Mouse (Mus musculus) left cerebral cortex, adult 2 months (tissue): ENCODE measurements around the gene Vps37d. TPM values are rescaled to one million over a fixed set of nuclear protein-coding genes. Genes with fewer than 3 reads are reported as not detected.
A peak's percentile ranks its signal among the peaks of the same experiment; 100 is the strongest.

Experiments
- DNase-seq, 2 experiments: peaks; one replicate each; pipeline ENCODE4 v3.0.0; 2021 to 2022; ENCODE audit warnings: low spot score in 2 of 2, mixed read lengths in 1 of 2; ENCODE audit errors: extremely low spot score in 1 of 2
- H3K27ac ChIP-seq: fragments of 200-600 bp; 2 replicates; pipeline ENCODE4 v1.8.1; 2022
- H3K4me3 ChIP-seq: fragments of 200-600 bp; 2 replicates; pipeline ENCODE4 v1.8.1; 2022
- CTCF ChIP-seq: fragments of 200-600 bp; IDR thresholded peaks from 2 replicates; pipeline ENCODE4 v1.8.1; 2022; ENCODE audit warnings: antibody characterized with exemption, mild to moderate bottlenecking, moderate library complexity
- intact Hi-C: fragments of 180-260 bp; cut with DNase I; formaldehyde crosslinking; loops from one replicate; pipeline ENCODE4 v1.15.1; 2025
- total RNA-seq, 2 experiments: library from RNA; stranded (reverse); gene quantifications; 2 replicates each; pipeline ENCODE4 v1.2.3; 2021

Vps37d gene
- total RNA-seq, 2 experiments from 2014 or later, result 26.8 to 30.8 TPM

DNA sequence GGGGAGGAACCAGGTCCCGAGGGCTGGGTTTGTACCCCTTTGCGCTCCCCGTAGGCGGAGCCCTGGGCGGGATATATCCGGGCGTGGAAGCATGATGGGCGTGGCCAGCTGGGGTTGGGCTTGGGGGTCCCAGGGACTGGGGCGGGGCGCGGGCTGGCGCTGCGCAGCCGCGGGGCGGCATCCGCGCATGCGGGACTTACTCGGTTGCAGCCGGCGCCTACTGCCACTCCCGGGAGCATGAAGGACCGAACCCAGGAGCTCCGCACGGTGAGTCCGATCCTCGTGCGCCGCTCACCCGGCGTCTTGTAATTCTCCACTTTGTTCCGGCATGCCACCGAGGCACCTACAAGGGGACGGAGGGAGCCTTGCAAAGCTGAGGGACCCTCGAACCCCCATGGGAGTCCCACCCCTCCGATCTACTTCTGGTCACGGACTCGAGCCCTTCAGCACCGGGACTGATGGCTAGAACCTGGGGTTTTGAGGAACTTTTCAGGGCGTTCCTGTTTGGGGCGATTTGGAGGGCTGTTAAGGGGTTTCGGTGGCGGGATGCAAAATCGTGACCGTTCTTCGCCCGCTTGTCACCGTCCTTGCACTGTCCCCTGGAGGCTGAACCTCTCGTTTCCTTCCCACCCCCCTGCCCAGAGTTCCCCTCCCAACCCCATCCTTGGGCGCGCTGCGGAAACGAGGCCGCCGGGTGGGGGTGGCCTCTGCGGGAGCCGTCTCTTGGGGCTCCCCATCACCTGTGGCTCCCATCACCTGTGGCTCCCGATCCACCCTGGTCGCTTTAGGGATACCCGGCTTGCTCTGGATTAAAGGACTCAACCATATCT lies 54.5 kb downstream of the Vps37d start, which contains the start of gene Stx1a:
Gene Stx1a, plus strand, starts transcription at position 139 of the 830 bp plus-strand sequence.
- intact Hi-C loops, result no loop called here
- TF ChIP-seq CTCF, result no peak; the same call in 1 of the 2 replicates
- peak within 1 kb of the TSS; percentile 85 for H3K4me3 ChIP-seq
- peak within 1 kb of the TSS; percentile 86 for H3K27ac ChIP-seq
- peak; percentile 87 to 89 for DNase-seq

Other genes starting within 250 kb of the Vps37d start
- gene Tmem270, start 171.5 kb downstream of the Vps37d start, total RNA-seq, result not detected
- gene Cldn13, start 162.7 kb downstream of the Vps37d start, total RNA-seq, result not detected
- 1 to 10 TPM; 7.5 to 9.3 TPM for gene Mettl27, start 145.9 kb downstream of the Vps37d start, total RNA-seq
- gene Cldn4, start 131.3 kb downstream of the Vps37d start, total RNA-seq, result not detected
- gene Cldn3, start 92.1 kb downstream of the Vps37d start, total RNA-seq, result under 1 TPM; 0.81 to 0.82 TPM
- 10 to 100 TPM; 31.3 to 39.3 TPM for gene Abhd11, start 69.1 kb downstream of the Vps37d start, total RNA-seq
- 100 to 1,000 TPM; 340 to 346 TPM for gene Stx1a, start 54.8 kb downstream of the Vps37d start, total RNA-seq
- gene Dnajc30, start 14.1 kb downstream of the Vps37d start, total RNA-seq, result 10 to 100 TPM; 38.6 to 41.7 TPM
- gene Bud23, start 13.3 kb downstream of the Vps37d start, total RNA-seq, result 10 to 100 TPM; 53.4 to 57.3 TPM
- gene Mlxipl, start 11.6 kb upstream of the Vps37d start, total RNA-seq, result 1 to 10 TPM; 3.7 to 3.8 TPM
- gene Tbl2, start 71.4 kb upstream of the Vps37d start, total RNA-seq, result 10 to 100 TPM; 26.1 to 27.0 TPM
- 10 to 100 TPM; 50.6 to 54.6 TPM for gene Bcl7b, start 90.0 kb upstream of the Vps37d start, total RNA-seq
- gene Baz1b, start 109.0 kb upstream of the Vps37d start, total RNA-seq, result 10 to 100 TPM; 76.2 to 79.7 TPM
- 1 to 10 TPM; 5.1 TPM for gene Fzd9, start 173.0 kb upstream of the Vps37d start, total RNA-seq